Mouse (Mus musculus): Measurements from ENCODE around the gene Myo10. TPM values are rescaled to one million over a fixed set of nuclear protein-coding genes. Genes with fewer than 3 reads are reported as not detected.

Myo10 gene
- total RNA-seq, 2 experiments from 2014 or later = 79.9 to 80.3 TPM

DNA sequence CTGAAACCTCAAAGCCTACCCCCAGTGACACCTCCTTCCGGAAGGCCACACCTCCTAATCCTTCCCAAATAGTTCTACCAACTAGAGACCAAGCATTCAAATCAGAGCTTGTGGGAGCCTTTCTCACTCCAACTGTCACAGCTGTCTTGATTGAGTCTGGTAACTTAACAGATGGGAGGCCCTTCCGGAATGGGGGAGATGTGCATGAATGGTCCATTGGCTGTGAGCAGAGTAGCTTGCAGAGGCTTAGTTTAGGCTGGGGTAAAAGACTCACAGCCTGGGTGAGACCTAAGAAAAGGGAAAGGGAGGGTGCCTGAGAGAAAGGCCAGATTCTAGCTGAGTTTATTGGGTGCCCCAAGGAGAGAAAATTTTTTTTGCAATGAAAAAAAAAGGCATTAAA is 26.0 kb downstream of the Myo10 start:
- no peak for DNase-seq (ENCODE audit: low spot score in 2 of 2)

DNA sequence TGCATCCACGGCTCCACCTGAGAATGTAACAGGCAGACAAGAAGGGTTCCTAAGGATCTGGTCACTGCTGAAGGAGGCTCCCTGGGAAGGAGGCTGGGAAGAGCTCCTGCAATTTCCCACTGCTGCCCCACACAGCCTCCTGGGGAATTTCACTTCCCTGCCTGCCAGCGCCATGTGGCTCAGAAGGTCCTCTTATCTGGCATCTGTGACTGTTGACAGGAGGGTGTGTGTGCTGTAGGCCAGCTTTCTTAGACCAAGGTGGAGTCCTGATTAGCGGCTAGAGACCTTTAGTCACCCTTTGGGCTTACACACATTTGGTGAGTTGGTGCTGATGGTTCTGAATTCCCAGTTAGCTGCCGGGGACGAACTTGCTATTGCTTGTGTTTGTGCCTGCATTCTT is 28.0 kb downstream of the Myo10 start:
- DNase-seq (ENCODE audit: low spot score in 2 of 2) = no peak

DNA sequence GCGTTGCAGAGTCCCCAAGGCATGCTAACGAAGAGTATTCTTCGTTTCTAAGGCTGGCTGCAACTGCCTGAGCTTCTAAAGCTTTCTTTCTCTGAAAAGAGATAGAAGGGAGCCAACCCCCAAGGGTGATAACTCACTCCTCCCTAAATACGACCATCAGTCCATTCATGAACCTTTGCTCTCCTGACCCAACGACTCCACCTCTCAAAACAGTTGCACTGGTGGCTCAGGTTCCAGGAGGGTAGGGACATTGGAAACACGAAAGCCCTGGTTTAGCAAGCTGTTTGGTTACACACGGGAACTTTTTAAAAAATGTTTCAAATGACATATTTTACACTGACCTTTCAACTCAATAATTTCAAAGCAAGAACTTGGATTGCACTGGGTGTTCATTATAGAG is 29.5 kb downstream of the Myo10 start:
- no peak for DNase-seq (ENCODE audit: low spot score in 2 of 2)

DNA sequence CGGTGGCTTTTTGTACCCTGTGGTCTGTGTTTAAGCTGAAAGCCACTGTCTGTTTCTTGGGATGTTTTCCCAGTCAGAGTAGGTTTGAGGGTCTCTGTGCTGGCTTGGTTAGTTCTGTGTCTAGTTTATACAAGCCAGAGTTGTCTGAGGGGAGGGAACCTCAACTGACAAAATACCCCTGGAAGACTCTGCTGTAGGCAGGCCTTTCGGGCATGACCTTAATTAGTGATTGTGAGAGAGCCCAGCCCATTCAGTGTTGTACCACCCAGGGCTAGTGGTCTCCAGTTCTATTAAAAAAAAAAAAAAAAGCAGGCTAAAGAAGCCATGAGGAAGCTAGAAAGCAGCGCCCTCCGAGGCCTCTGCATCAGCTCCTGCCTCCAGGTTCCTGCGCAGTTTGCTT is 30.0 kb downstream of the Myo10 start:
- DNase-seq (ENCODE audit: low spot score in 2 of 2) = no peak

DNA sequence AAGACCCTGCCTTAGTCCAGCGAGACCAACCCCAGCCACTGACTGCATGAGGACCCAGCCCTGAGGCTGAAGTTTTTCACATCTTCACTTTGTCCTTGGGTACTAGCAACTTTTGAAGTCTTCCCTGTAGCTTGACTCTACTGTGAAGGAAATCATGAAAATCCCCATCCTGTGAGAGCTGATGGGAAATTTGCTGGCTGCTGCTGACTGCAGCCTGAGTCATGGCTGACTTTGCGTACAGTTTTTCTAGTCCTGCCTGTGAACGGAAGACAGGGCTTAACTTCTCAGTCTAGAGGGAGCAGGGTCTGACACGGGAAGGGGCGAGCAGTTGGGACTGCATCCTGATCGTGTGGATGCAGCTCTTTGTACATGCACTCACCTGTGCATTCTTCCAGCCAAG is 30.6 kb downstream of the Myo10 start:
- DNase-seq (ENCODE audit: low spot score in 2 of 2) = no peak

DNA sequence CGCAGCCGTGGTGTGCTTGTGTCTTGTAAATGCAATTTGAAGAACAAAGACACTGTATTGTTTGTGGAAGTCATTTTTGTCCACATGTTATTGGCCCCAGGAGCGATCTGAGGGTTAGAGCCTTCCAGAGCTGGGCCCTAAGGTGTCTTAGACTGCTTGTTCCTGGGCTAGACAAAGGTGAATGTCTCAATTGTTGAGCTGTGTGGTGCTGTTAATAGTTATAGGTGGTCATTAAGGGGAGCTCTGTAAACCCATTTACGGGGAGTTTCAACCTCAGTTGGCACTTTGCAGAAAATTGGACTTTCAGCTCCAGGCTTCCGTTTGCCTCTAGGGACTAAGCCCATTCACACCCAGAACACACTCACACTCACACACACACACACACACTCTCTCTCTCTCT is 31.4 kb downstream of the Myo10 start:
- no peak for DNase-seq (ENCODE audit: low spot score in 2 of 2)

DNA sequence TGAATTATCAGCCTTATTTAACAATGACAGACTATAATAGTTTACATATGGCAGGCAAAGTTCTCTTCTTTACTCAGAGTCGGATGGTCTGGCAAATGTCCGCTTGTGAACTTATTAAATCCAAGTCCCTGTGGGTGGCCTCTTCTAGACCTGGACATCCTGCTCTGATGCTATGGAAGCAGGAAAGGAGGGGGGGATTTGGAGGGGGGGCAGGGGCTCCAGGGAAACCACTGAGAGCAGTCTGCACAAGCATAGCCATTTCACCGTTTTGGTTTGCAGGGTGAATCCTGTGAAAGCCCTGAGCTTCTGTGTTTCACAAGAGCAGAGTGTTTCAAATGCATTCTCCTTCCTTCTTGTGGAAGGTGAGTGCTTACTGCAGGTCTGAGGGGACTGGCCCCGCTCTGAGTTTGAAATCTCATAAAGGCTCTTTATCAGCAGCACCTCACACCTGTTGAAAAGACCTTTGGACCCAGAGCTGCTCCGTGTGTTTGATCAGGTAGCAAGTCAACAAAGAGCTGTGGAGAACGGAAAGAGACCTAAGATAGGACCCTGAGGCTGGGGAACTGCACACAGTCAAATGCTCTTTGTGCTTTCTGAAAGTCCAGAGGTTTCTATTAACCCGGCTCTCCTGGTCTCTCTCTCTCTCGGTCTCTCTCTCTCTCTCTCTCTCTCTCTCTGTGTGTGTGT is 40.7 kb downstream of the Myo10 start:
- DNase-seq (ENCODE audit: low spot score in 2 of 2) = no peak

DNA sequence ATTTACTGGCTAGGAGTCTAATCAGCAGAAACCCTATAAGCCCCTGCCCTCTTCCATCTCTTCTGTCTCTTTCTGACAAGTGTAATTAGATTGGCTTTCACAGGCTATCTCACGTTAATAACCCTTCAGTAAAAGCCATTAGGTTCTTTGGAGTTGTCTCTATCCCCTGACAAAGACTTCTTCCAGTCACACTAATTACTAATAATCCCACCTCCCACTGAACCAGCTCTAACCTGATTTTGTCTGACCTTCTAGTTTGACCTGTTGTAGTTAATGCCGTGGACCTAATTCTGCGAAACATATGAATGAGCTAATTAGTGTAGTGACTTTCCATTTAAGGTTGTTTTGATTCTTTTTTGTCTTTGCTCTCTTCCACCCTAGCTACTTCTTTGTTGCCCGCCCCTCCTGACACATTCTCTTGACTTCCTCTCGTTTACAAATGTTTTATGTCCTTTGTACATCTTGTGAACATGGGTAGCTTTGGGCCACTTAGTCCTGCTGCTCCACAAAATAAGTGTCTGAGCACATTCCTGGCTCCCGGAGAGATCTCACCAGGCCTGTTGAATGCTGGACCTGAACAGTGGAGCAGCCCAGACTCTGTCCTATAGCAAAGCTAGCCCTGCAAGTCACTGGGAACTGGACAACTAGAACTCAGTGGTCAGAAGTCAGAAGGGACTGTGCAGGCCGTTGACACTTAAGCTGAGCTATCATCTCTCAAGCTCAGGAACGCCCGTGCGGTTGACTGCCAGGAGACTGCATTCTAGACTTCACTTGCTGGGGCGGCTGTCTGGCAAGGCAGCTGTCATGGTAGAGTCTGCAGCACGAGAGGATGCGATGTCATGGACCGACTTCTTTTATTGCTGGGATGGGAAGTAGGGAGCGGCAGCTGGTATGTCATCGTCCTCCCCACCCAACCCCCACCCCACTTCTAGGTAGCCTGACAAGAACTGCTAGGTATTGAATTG is 47.2 kb downstream of the Myo10 start:
- no peak for DNase-seq (ENCODE audit: low spot score in 2 of 2)

DNA sequence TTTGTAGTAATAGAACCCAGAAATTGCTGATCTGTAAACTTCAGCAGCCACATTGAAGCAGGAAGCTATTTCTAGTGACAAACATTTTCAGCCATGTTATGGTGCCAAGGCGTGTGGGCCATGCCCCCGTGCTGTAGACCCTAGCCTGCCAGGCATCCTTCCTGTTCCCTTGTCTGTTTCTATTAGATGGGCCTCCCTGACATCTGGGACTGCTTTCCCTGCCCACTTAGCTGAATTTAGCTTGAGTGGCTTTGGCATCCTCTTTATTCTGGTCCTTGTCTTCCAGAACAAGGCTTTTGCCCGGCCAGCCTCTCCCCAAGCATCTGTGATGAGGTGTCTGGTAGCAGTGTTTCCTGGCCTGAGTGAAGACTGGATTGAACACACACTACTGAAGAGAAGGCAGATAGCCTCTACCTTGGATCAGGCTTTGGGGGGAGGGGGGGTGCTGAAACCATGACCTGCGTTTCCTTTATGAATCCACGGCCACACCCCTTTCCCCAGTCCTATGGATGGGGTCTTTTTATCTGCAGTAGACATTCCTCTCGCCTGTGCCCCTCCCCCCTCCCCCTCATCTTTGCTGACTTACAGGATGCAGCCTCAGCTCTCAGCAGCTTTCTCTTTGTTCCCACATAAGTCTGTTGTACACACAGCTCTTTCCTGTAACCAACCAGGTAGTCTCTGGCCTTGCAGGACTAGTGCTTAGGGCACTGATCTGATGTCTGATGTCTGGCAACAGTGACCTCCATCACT is 51.1 kb downstream of the Myo10 start:
- no peak for DNase-seq (ENCODE audit: low spot score in 2 of 2)

DNA sequence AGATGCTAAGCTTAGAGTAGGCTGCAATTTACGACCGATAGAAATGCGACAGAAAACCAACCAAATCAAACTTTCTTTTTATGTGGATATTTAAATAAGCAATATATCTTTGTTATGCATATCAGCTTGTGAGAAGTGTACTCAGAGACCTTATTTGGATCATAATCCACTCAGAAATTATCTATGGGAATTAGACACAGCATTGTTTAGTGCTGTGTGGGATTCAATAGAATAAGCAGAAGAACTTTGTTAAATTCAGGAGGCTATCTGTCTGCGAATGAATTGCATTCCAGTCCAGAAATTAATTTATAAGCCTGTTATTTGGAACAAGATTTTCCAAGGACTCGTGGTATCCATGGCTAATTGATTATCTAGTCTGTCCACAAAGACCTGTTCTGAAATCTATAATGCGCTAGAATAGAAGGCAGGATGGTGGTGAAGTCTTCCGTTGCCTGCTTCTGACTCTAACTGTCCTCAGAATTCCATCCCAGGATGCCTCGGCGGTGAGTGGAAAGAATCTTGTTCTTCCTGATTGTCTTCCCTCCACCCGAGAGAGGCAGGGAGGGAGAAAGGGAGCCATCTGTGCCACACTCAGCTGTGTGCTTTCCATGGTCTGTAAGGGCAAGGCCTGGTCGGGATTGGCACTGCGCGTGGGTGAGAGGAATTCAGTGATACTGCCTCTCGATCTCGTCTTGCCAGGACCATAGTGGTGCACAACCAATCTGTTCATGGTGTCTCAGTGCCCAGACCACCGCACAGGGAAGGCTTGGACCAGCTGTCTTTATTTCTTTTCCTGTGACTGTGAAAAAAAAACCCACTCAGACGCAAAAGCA is 52.0 kb downstream of the Myo10 start:
- DNase-seq (ENCODE audit: low spot score in 2 of 2) = no peak

DNA sequence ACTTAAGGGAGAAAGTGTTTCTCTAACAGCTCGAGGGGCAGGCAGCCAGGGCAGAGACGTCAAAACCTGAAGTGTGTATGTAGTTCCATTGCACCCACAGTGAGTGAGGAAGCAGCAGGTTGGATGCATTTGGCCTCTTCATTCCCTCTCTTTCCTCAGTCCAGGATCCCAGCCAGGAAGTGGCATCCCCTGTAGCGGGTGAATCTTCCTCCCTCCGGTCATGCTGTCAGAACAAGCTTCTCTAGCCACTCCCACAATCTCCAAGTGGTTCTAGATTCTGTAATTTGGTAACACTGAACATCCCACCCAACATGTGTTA is 52.6 kb downstream of the Myo10 start:
- DNase-seq (ENCODE audit: low spot score in 2 of 2) = no peak

DNA sequence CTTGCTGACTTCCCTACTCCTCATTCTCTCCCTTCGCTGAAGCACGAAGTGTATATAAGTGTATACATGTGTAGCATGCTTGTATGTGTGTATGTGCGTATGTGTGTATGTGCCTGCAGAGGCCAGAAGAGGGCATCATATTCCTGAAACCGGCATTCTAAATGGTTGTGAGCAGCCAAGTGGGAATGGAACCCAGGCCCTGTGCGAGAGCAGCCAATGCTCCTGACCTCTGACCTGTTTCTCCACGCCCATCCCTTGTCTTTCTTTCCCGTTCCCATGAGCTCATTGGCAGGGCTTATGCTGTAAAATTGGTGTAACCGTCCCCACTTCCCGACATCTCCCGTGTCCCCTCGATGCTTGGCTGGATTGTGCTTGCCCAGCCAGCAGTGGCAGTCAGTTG is 53.0 kb downstream of the Myo10 start:
- DNase-seq (ENCODE audit: low spot score in 2 of 2) = no peak

DNA sequence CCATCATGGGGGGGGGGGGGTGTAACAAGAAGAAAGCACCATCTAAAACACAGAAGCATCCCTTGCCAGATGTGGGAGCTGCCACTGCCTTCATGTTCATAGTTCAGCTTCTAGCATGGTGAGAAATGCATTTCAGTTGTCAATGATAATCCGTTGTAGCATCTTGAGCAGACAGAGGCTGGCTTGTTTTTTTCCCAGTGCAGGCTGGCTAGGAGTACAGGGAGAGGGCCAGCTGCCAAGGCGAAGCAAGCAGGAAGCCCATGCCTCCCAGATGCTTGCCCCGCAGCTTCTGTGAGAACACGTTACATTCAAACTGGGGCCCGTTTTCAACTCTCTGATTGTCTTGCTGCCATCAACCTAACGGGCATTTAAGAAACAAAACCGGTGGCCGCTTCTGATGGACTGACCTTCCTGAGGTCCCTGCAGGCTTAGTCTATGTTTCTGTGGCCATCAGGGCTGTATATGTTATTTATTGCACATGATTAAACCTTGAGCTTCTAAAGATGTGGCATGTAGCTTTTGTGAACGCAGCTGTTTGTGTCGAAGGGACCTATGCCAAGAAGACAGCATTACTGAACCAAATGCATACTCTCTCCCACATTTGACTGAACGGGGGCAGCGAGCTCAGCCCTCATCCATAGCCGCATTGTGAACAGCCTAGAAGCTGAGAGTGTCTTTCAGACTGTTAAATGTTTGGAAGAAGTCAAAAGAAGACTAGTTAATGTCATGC is 53.9 kb downstream of the Myo10 start:
- no peak for DNase-seq (ENCODE audit: low spot score in 2 of 2)

DNA sequence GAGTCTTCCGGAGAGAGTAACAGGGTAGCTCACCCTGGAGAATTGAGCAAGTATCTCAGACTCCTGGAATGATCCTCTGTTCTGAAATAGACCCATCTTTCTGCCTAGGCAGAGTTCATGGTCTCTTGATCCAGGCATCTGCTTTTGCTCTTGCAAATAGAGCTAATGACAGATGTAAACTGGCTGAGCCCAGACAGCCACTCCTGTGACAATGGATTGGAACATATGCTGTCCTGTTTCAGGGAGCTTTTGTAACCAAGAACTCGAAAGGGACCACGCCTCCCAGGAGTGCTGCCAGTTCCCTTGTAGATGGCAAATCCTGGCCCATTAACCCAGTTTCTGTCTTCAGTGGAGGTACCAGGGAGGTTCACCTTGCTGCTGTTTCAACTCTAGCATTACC is 56.8 kb downstream of the Myo10 start:
- no peak for DNase-seq (ENCODE audit: low spot score in 2 of 2)

DNA sequence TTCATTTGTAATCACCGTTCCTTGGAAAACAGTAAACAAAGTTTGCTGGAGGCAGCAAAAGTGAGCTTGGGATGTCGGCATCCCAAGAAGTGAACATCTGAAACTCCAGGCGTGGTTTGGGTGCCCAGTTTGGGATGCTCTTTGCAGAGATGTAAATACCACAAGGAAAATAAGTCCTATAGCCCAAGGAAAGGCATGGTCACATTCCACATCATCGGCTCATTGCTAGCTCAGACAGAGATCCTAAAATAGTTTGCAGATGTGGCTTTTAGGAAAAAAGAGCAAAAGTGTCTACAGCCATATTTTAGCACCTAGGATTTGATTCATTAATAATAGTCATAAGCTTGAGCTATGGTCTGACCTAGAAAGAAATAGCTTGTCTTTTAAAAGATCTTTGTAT is 57.3 kb downstream of the Myo10 start:
- DNase-seq (ENCODE audit: low spot score in 2 of 2) = no peak

DNA sequence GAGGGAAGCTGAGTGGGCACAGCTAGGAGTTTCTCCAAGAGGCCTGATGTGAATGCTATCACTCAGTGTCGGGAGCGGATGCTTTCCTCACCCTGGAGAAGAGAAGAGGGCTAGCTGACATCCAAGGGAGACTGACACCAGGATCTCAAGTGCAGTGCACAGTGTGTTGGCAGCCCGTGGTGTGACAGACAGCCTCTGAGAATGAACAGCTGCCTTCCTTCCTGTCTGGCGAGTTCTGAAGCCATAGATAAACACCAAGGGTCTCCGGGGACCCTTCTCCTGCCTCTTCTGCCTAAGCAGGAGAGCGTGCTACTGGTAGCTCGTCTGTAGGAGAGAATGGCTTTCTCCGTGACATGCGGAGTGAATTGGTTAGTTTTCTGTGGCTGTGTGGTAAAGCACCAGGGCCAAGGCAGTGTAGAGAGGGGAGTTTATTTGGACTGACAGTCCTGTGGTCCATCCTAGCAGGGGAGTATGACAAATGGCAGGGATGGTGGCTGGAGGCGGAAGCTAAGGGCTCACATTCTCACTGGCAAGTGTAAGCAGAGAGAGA is 58.0 kb downstream of the Myo10 start:
- no peak for DNase-seq (ENCODE audit: low spot score in 2 of 2)

DNA sequence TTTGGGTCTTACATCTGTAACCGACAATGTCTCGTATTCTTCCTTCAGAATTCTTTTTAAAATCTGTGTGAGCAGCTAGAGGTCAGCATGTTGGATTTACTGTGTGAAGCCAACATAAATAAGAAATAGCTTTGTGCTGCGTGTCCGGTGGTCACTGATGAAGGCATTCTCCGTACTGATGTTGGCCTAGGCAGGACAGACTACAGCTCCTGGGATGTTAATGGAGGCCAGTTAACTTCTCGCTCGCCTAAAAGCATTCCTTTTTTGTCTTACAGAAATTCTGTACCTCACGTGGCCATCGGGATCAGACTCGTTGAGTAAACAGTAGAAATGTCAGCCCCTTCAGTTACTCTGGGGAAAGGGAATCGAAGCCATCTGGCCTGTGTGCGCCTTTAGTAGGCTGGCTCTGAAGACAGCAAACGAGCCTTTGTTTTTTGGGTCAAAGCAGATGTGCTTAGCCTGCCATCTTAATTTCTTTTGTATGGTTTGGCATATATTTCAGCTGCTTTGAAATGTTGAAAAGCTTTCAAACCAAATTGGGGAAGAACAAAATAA is 60.7 kb downstream of the Myo10 start:
- no peak for DNase-seq (ENCODE audit: low spot score in 2 of 2)

DNA sequence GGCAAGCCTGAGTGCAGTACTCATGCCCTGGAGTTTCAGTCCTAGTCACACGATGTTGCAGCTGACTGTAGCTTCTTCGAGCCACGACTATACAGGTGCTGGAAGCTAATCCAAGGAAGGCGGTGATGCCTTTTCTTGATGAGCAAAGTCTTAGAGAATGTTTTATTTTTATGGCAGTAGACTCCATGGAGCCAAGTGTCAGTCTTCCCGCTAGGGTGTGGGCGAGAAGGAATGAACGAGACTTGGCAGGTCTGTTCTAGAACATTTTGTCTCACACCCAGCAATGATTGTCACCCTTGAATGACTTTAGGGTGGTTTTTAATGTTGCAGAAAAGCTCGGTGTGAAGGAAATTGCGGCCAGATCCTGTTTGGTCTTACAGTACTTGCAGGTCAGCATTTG is 62.9 kb downstream of the Myo10 start:
- no peak for DNase-seq (ENCODE audit: low spot score in 2 of 2)

DNA sequence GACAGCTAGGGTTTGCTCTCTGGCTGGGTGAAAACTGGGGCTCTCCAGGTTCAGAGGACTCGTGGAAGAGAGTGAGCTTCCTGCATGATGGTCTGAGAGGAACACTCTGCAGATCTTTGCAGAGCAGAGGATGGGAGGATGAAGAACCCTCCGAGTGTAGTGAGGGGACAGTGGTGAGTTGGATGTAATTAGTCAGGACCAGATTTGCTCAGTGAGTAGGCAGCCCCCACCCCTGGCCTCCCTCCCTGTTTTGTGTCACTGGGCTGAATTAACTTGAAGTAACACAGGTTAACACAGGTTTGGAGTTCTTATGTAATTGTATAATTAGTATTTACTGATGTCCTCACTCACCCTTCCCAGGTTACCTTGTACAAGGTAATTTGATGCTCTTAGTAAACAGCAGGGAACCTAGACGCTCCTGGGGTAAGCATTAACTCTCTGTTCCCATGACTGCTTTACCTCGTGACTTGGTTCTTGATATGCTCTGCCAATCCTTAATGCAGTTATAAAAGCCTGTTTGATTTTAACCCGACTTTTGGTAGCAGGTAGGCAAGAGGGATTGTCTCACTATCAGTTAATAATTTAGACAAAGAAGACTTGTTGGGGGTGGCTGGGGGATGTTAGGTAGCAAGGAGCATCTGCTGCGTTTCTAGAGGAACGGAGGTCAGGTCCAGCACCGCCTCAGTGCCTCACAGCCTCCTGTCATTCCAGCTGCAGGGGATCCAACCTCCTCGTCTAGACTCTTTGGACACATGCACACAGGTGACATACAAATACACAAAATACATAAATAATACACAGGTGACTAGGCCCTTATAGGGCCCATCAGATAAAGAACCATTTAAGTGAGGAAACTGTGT is 66.3 kb downstream of the Myo10 start:
- DNase-seq (ENCODE audit: low spot score in 2 of 2) = no peak
